Mouse (Mus musculus) thymus, postnatal 14 days (tissue): ENCODE data around the gene Ptprcap.

Experiments used
- DNase-seq: peaks from one replicate; pipeline ENCODE4 v3.0.0; 2021

Ptprcap gene

DNA sequence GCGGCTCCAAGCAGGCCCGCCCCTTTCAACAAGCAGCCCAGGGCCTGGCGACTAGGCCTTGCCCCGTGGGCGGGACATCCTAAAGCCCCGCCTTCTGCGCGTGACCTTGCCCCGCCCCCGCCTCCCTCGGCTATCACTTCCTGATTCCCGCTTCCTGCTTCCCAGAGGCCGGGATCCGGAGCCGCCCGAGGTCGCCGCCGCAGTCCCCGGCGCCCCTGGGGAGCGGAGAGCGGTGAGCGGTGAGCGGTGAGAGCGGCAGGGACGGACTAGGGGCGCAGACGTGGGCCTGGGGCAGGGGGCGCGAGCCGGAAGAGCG, 5.0 kb upstream of the Ptprcap start, which contains the start of gene Coro1b:
TSS of gene Coro1b (plus strand) at position 129 of the 316 bp plus-strand sequence.
- peak; percentile 96 for DNase-seq

GRCm38 (mm10) chr19:4148819-4149218, 4.6 kb upstream of the Ptprcap start:
- DNase-seq = peak; percentile 50

- peak; percentile 19 for DNase-seq
Measured at GRCm38 (mm10) chr19:4149283-4149682, 4.1 kb upstream of the Ptprcap start.

DNA sequence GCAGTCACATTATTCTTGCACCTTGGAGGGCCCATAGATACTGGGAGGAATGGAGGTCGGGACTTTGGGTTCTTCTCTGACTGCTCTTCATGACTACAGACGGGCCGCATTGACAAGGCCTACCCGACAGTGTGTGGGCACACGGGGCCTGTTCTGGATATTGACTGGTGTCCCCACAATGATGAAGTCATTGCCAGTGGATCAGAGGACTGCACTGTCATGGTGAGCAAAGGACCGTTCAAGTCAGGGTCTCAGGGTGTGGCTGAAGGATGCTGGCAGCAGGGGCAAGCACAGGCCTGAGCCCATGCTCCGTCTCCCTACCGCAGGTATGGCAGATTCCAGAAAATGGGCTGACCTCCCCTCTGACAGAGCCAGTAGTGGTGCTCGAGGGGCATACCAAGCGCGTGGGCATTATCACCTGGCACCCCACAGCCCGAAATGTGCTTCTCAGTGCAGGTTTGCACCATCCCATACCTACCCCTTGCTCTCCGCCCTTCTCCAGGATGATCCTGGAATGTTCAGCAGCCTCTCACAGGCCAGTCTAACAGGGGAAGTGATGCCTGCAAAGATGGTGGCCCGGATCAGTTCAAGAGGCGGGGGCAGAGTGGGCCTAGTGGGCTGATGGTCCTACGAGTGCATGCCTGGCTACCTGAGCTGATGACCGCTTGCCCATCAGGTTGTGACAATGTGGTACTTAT, 3.5 kb upstream of the Ptprcap start:
- no peak for DNase-seq

DNA sequence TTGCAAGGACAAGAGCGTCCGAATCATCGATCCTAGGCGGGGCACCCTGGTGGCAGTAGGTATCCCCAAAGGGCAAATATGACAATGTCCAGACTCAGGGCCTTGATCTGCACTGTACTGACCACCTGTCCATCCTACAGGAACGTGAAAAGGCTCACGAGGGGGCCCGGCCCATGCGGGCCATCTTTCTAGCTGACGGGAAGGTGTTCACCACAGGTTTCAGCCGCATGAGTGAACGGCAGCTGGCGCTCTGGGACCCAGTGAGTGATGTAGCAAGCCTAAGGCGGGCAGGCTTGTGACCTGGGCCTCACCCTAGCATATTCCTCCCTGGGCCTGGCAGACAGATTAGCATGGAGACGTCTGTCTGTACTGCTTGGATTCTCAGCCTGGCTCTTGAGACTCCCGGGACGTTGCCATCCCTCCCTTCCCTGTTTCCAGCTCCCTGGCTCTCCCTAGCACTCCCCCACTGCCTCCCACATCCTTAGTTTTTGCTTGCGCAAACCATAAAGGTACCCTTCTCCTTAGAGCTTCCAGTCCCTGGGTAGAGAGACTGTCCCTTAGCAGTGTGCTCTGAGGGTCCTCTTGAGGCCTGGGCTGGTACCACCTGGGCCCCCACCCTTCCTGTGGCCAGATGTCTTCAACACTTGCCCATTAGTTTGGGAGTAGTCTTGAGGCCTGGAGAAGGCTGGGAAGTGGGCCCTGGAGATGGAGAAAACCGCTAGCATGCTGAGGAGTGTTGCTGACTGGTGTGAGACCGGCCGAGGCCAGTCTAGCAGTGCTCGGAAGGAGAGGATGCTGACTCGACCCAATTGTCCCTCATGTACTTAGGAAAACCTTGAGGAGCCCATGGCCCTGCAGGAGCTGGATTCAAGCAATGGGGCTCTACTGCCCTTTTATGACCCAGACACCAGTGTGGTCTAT, 2.6 kb upstream of the Ptprcap start:
- DNase-seq = no peak

DNA sequence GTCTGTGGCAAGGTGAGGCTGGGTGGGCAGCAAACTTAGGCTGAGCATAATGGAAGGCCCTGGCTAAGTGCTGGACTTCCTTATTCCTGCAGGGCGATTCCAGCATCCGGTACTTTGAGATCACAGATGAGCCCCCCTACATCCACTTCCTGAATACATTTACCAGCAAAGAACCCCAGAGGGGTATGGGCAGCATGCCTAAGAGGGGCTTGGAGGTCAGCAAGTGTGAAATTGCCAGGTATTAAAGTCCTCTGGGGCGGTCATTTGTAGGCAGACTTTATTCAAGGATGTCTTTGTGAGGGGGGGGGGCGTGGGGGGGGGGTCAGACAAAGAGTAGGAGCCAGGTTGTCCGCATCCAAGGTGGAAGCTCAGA, 1.9 kb upstream of the Ptprcap start:
- DNase-seq = no peak

DNA sequence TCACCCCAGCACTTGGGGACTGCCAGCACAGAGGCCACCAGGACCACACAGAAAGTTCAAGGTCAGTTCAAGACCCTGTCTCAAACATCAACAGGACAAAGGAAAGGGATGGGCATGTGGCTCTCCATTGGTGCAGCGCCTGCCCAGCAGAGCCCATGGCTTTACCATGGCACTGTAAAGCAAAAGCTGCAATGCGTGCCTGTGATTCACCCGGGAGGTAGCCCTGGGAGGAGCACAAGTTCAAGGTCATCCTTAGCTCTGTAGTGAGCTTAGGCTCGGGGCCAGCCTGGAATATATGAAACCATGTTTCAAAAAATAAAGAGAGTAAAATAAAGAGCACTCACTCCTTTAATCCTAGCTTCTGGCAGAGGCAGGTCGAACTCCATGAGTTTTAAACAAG, 1.5 kb upstream of the Ptprcap start:
- DNase-seq = no peak

- DNase-seq = no peak
Measured at GRCm38 (mm10) chr19:4152445-4153231, 766 bp upstream of the Ptprcap start.

- DNase-seq = peak; percentile 89
Measured at GRCm38 (mm10) chr19:4154437-4155222, 1.2 kb downstream of the Ptprcap start.

GRCm38 (mm10) chr19:4155223-4156072, 2.0 kb downstream of the Ptprcap start:
- DNase-seq = peak; percentile 56

- DNase-seq = no peak
Measured at GRCm38 (mm10) chr19:4156073-4156579, 2.7 kb downstream of the Ptprcap start.

DNA sequence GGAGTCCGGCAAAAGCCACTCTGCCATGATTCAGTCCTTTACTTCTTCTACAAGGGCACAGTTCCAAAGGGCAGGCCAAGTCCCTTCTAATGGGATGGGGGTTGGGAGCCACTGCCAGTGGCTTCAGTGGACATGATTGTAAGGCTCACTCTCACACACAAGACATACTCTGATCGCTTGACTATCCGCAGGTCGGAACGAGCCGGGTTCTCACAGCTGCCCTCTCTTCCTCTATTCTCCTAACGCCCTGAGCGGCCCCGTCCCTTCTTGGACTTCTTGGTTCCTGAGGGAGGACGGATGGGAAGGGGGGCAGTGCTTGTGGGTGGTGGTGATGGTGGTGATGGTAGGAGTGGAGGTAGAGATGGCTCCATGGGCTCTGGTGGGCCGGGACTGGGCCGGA, 3.4 kb downstream of the Ptprcap start:
- DNase-seq = no peak

GRCm38 (mm10) chr19:4159049-4159448, 5.6 kb downstream of the Ptprcap start:
- no peak for DNase-seq

GRCm38 (mm10) chr19:4162646-4163542, 9.5 kb downstream of the Ptprcap start, which contains the start of gene Rps6kb2:
Rps6kb2 (minus strand) TSS chr19:4163354.
- peak; percentile 94 for DNase-seq

DNA sequence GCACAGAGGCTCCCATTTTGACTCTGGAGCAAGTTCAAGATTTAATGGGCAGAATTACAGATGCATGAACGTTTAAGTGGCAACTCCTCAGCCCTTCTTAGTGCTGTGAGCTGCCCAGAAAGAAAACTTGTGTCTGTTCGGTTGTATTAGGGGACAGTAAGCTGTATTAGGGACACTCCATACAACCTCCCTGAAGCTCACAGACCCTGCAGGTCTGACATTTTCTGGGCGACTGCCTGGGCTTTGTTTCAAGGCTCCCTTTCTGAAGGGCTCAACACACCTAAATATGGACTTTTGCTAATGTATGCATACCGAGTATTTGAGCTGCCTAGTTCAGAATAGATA, 10.1 kb downstream of the Ptprcap start:
- DNase-seq = no peak

DNA sequence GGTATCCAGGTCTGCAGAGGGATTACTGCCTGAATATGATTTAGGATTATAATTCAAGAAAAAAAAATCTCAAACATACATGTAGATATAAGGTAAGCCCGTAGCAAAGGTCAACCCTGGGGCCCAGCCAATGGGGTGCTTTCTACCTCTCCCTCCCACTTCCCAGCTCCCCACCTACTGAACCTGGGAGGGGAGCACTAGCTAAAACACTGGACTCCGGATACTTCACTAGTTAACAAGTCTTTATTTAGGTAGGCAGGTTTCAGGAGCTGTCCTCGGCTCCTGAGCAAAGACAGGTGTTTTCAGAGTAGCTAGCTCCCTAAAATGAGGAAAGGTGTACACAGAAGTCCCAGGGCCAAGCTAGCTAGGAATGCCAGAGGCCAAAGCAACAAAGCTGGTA, 10.7 kb downstream of the Ptprcap start:
- no peak for DNase-seq

DNA sequence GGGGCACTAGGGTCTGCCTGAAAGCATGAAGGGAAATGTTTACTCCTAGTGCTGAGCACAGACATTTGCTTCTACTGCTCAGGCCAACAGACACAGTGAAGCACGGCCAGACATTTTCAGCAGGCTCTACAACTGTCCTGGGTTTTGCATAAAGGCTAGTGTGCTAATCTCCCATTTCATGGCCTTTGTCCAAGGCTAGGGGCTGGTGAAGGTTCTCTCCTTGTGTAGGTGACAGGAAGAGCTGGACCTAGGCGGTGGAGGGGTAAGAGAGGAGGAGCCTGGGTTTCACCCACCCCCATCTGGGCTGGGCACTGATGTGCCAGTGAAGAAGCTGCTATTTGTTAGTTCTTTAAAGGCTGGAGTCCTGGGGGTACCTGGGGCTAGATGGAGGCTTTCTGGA, 11.3 kb downstream of the Ptprcap start:
- DNase-seq = no peak

- DNase-seq = no peak
Measured at GRCm38 (mm10) chr19:4166678-4167476, 13.5 kb downstream of the Ptprcap start.

DNA sequence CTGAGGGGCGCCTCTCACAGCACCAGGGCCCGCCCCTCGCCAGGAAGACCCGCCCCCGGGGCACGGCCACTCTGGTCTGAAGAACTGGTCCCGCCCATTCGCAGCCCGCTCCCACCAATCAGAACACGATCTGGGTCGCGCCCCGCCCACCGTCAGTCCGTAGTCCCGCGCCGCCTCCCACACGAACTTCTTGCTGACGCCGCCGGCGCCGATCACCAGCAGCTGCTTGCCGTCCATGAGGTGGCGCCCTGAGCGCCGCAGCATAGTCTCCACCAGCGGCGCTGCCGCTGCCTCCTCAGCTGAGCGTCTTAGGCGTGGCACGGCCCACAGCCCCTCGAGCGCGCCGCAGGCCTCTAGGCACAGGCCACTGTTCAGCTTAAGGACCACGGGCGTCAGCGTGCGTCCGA, 16.0 kb downstream of the Ptprcap start:
- DNase-seq = peak; percentile 100
